Mouse (Mus musculus) MEL (cell line): ENCODE results near the gene Zfp934. TPM values are rescaled to one million over a fixed set of nuclear protein-coding genes. Genes with fewer than 3 reads are reported as not detected.

Source experiments
- polyA plus RNA-seq, 2 experiments: library from polyadenylated mRNA; stranded (reverse) in 1 of 2; unstranded in 1 of 2; fragments of >175 nt in 1 of 2; fragments of >200 nt in 1 of 2; gene quantifications; 2 replicates each; pipeline versions ENCODE4 v1.2.1 to v1.2.4; 2012; ENCODE audit warnings: low replicate concordance in 2 of 2, low read depth in 1 of 2; ENCODE audit not compliant: insufficient read length in 2 of 2, insufficient read depth in 1 of 2, missing spikeins in 1 of 2
- total RNA-seq: library from RNA; depleted of rRNA; stranded (reverse); fragments of 300-350 nt; gene quantifications from 2 replicates; pipeline ENCODE4 v1.2.3, GENCODE M21; 2012; rRNA removed

Zfp934 gene
- total and polyA plus RNA-seq, 3 experiments, result 5.1 to 215 (median 11.5) TPM

Other genes with a start within 250 kb of the Zfp934 start
- 0.08 and 0.23 TPM in 2 replicates for gene Gm3604, start 188.0 kb downstream of the Zfp934 start, total RNA-seq
- under 1 TPM in 1 of 2 experiments, not detected in 1; 0.13 TPM for gene Gm3604, start 188.0 kb downstream of the Zfp934 start, polyA plus RNA-seq
- 3.5 TPM in 2 replicates for gene Gm49359, start 104.4 kb downstream of the Zfp934 start, total RNA-seq
- gene Gm49359, start 104.4 kb downstream of the Zfp934 start, polyA plus RNA-seq, result 100 to 1,000 TPM in 1 of 2 experiments, 1 to 10 TPM in 1; 5.2 to 144 TPM
- gene Zfp935, start 12.7 kb downstream of the Zfp934 start, total RNA-seq, result not detected in 2 replicates
- 100 to 1,000 TPM in 1 of 2 experiments, not detected in 1; 354 TPM for gene Zfp935, start 12.7 kb downstream of the Zfp934 start, polyA plus RNA-seq
- gene 6720489N17Rik, start 53.0 kb upstream of the Zfp934 start, total RNA-seq, result 6.7 TPM in 2 replicates
- gene 6720489N17Rik, start 53.0 kb upstream of the Zfp934 start, polyA plus RNA-seq, result 100 to 1,000 TPM in 1 of 2 experiments, 1 to 10 TPM in 1; 6.2 to 159 TPM
- 7.1 and 7.3 TPM in 2 replicates for gene Platr25, start 189.5 kb upstream of the Zfp934 start, total RNA-seq
- 100 to 1,000 TPM in 1 of 2 experiments, 1 to 10 TPM in 1; 5.5 to 247 TPM for gene Platr25, start 189.5 kb upstream of the Zfp934 start, polyA plus RNA-seq
- 0.82 and 1.1 TPM in 2 replicates for gene Gm5141, start 214.6 kb upstream of the Zfp934 start, total RNA-seq
- 10 to 100 TPM in 1 of 2 experiments, under 1 TPM in 1; 0.82 to 84.2 TPM for gene Gm5141, start 214.6 kb upstream of the Zfp934 start, polyA plus RNA-seq